Mouse (Mus musculus) lung, adult 2 months (tissue): ENCODE data around the gene Myo15b. TPM values are rescaled to one million over a fixed set of nuclear protein-coding genes. Genes with fewer than 3 reads are reported as not detected.
A peak's percentile ranks its signal among the peaks of the same experiment; 100 is the strongest.

Source experiments
- DNase-seq: peaks from one replicate; pipeline ENCODE4 v3.0.0; 2022
- H3K4me1 ChIP-seq: fragments of 200-500 bp; 2 replicates; pipeline ENCODE4 v1.6.1; 2011; ENCODE audit warnings: low read length; ENCODE audit not compliant: control insufficient read depth, insufficient read depth
- H3K4me3 ChIP-seq: fragments of 200-500 bp; replicated peaks from 2 replicates; pipeline ENCODE3; 2011; ENCODE audit warnings: low read depth, mild to moderate bottlenecking, control low read depth, low read length; ENCODE audit errors: extremely low read depth
- CTCF ChIP-seq: fragments of 200-500 bp; IDR thresholded peaks from 2 replicates; pipeline ENCODE4 v1.5.1; 2011; ENCODE audit warnings: mild to moderate bottlenecking, low read length, control low read depth; ENCODE audit not compliant: insufficient read depth
- POLR2A ChIP-seq: fragments of 200-500 bp; IDR thresholded peaks from 2 replicates; pipeline ENCODE4 v1.6.1; 2011; ENCODE audit warnings: low read depth, mild to moderate bottlenecking, control low read depth, low read length, borderline replicate concordance; ENCODE audit errors: extremely low read depth
- WGBS: fragments of 180-500 bp; shearing (Covaris S2); methylation state at CpG from one replicate; pipeline ENCODE4 v1.1.7; 2018; 5-methylcytosine and 5-hydroxymethylcytosine counted together
- polyA plus RNA-seq: library from polyadenylated mRNA; depleted of rRNA; stranded (reverse); fragments of >200 nt; gene quantifications from 2 replicates; pipeline ENCODE4 v1.2.3, GENCODE M21; 2012; rRNA removed

Gene Myo15b
- polyA plus RNA-seq: 5.4 and 7.9 TPM in 2 replicates

GRCm38 (mm10) chr11:115858354-115858753, at the start of gene Myo15b:
Myo15b (plus strand) TSS chr11:115858406.
- TF ChIP-seq CTCF (no peak), POLR2A (no peak)
- no peak for DNase-seq
- H3K4me3 ChIP-seq: no peak within 1 kb of the TSS
- 30% methylated on average over 27 of the region's 27 CpGs for WGBS
- no peaks in the 10 kb centered on the region for H3K4me1 ChIP-seq

- WGBS: 25% methylated on average over 10 of the region's 10 CpGs
- peak overlapping the region; percentile 45 for H3K4me3 ChIP-seq
- DNase-seq: no peak
Measured at GRCm38 (mm10) chr11:115808696-115809310, 49.4 kb upstream of the Myo15b start.

GRCm38 (mm10) chr11:115809311-115809781, 48.9 kb upstream of the Myo15b start:
- H3K4me3 ChIP-seq: peak overlapping the region; percentile 45
- WGBS: 41% methylated on average over 8 of the region's 8 CpGs
- TF ChIP-seq CTCF (peak; percentile 17; the same call in 1 of the 2 replicates), POLR2A (peak; percentile 48; the same call in 1 of the 2 replicates)
- peaks cover 23% of the 10 kb centered on the region for H3K4me1 ChIP-seq
- no peak for DNase-seq

More at GRCm38 (mm10) chr11:115808696-115809310, 49.4 kb upstream of the Myo15b start:
- H3K4me1 ChIP-seq: peaks cover 20% of the 10 kb centered on the region
- no peak for TF ChIP-seq POLR2A

GRCm38 (mm10) chr11:115810377-115810776, 47.8 kb upstream of the Myo15b start:
- H3K4me1 ChIP-seq: peaks cover 26% of the 10 kb centered on the region
- TF ChIP-seq CTCF (no peak), POLR2A (no peak)
- H3K4me3 ChIP-seq: peak overlapping the region; percentile 82
- peak; percentile 58 for DNase-seq
- 25% methylated on average over 14 of the region's 14 CpGs for WGBS

GRCm38 (mm10) chr11:115811381-115812093, 46.7 kb upstream of the Myo15b start:
- 46% methylated on average over 20 of the region's 20 CpGs for whole genome bisulfite sequencing
- peaks cover 22% of the 10 kb centered on the region for H3K4me1 ChIP-seq
- peak overlapping the region; percentile 82 for H3K4me3 ChIP-seq
- DNase-seq: no peak
- TF ChIP-seq CTCF (no peak), POLR2A (no peak)

- TF ChIP-seq CTCF (no peak), POLR2A (peak; percentile 82; the same call in 1 of the 2 replicates)
- DNase-seq: peak; percentile 64
- WGBS: 17% methylated on average over 7 of the region's 7 CpGs
- Histone ChIP-seq H3K4me1 (peaks cover 19% of the 10 kb centered on the region), H3K4me3 (peak overlapping the region; percentile 82)
Measured at GRCm38 (mm10) chr11:115812095-115812494, 46.1 kb upstream of the Myo15b start.

- peak; percentile 55 for DNase-seq
- TF ChIP-seq CTCF: no peak
- peak; percentile 35; the same call in 1 of the 2 replicates for TF ChIP-seq POLR2A
- WGBS: 2% methylated on average over 28 of the region's 28 CpGs
- H3K4me3 ChIP-seq: peak overlapping the region; percentile 82
- peaks cover 16% of the 10 kb centered on the region for H3K4me1 ChIP-seq
Measured at GRCm38 (mm10) chr11:115812533-115813420, 45.4 kb upstream of the Myo15b start.

GRCm38 (mm10) chr11:115813507-115814296, 44.5 kb upstream of the Myo15b start, which contains the start of gene Caskin2:
Caskin2 (minus strand) TSS chr11:115813639.
- peak; percentile 94 for DNase-seq
- Histone ChIP-seq H3K4me1 (peaks cover 8% of the 10 kb centered on the region), H3K4me3 (peak within 1 kb of the TSS; percentile 82)
- WGBS: under 1% methylated on average over 42 of the region's 44 CpGs
- TF ChIP-seq POLR2A: peak; percentile 73; the same call in 1 of the 2 replicates
- peak; percentile 88 for TF ChIP-seq CTCF
